Mouse (Mus musculus): ENCODE measurements around the gene Eomes. TPM values are rescaled to one million over a fixed set of nuclear protein-coding genes. Genes with fewer than 3 reads are reported as not detected.
A peak's percentile ranks its signal among the peaks of the same experiment; 100 is the strongest.

Eomes gene
- total RNA-seq (2021): under 1 TPM; 0.17 to 0.37 TPM
- 0.29 and 0.31 TPM in 2 replicates for polyA plus RNA-seq (2012; rRNA removed)
- long read RNA-seq: 0 reads

- no peak for DNase-seq
These were observed at the start of gene Eomes for GRCm38 (mm10) chr9:118477961-118478360. TSS of gene Eomes (plus strand) at chr9:118478212.

GRCm38 (mm10) chr9:118444809-118445208, 33.2 kb upstream of the Eomes start:
- no peak for DNase-seq

GRCm38 (mm10) chr9:118449336-118449735, 28.7 kb upstream of the Eomes start:
- DNase-seq: no peak

- no peak for DNase-seq
These were observed 24.6 kb upstream of the Eomes start for GRCm38 (mm10) chr9:118453427-118453826.

- DNase-seq: no peak
These were observed 22.7 kb upstream of the Eomes start for GRCm38 (mm10) chr9:118455188-118455845.

GRCm38 (mm10) chr9:118456405-118456804, 21.6 kb upstream of the Eomes start:
- DNase-seq: no peak

- no peak for DNase-seq
These were observed 20.0 kb upstream of the Eomes start for GRCm38 (mm10) chr9:118458039-118458438.

GRCm38 (mm10) chr9:118464031-118464430, 14.0 kb upstream of the Eomes start:
- DNase-seq: no peak

GRCm38 (mm10) chr9:118468301-118468700, 9.7 kb upstream of the Eomes start:
- DNase-seq: no peak

GRCm38 (mm10) chr9:118469272-118469671, 8.7 kb upstream of the Eomes start:
- no peak for DNase-seq

GRCm38 (mm10) chr9:118471296-118471695, 6.7 kb upstream of the Eomes start:
- DNase-seq: no peak

- DNase-seq: no peak
These were observed 1.7 kb upstream of the Eomes start for GRCm38 (mm10) chr9:118476211-118476765.

GRCm38 (mm10) chr9:118476766-118477271, 1.2 kb upstream of the Eomes start:
- peak; percentile 28 for DNase-seq

GRCm38 (mm10) chr9:118477281-118477931, 606 bp upstream of the Eomes start:
- DNase-seq: peak; percentile 23

GRCm38 (mm10) chr9:118478458-118478838, 436 bp downstream of the Eomes start:
- peak; percentile 59 for DNase-seq

- peak; percentile 63 for DNase-seq
These were observed 961 bp downstream of the Eomes start for GRCm38 (mm10) chr9:118478839-118479507.

- no peak for DNase-seq
These were observed 1.7 kb downstream of the Eomes start for GRCm38 (mm10) chr9:118479508-118480291.

GRCm38 (mm10) chr9:118480292-118480690, 2.3 kb downstream of the Eomes start:
- no peak for DNase-seq

GRCm38 (mm10) chr9:118482210-118482609, 4.2 kb downstream of the Eomes start:
- DNase-seq: no peak

- no peak for DNase-seq
These were observed 8.5 kb downstream of the Eomes start for GRCm38 (mm10) chr9:118486361-118487095.

GRCm38 (mm10) chr9:118487096-118487395, 9.0 kb downstream of the Eomes start:
- DNase-seq: no peak
